Mouse (Mus musculus) E14TG2a.4 (cell line): Measurements from ENCODE around the gene Adcy3.

Source experiments
- CTCF ChIP-seq: conservative IDR thresholded peaks from 2 replicates; pipeline ENCODE4 v1.5.1; 2014; ENCODE audit warnings: low read length
- NANOG ChIP-seq: IDR thresholded peaks from 2 replicates; pipeline ENCODE4 v1.6.1; 2014; ENCODE audit warnings: borderline replicate concordance, low read length, mixed read lengths

GRCm38 (mm10) chr12:4249786-4250185, 116.9 kb downstream of the Adcy3 start:
- TF ChIP-seq CTCF (no peak), NANOG (no peak)
